Mouse (Mus musculus): ENCODE measurements around the gene Nampt. TPM values are rescaled to one million over a fixed set of nuclear protein-coding genes. Genes with fewer than 3 reads are reported as not detected.

Gene Nampt
- polyA plus RNA-seq (2012; rRNA removed; ENCODE audit: low replicate concordance): 19.9 and 21.7 TPM in 2 replicates

DNA sequence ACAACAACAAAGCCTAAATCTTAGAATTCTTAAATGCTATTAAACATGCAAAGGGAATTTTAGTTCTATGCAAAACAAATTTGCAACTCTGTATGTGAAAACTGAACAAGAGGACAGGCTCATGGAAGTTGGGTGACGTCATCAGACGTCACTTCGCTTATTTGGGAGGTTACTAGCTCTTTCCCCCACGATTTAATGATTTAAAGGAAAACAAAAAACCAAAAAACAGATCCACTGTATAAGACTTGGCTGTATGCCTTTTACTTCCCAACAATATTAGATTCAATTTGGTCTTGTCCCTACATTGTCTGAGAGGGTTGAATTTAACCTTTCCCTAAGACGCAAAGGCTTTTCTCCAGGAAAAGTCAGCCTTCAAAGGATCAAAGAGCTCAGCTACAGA is at the start of gene Nampt:
Nampt (plus strand) TSS at position 130 of the 400 bp plus-strand sequence.

Other genes starting within 250 kb of the Nampt start
- 91.0 and 144 TPM in 2 replicates for gene Sypl, start 134.3 kb downstream of the Nampt start, polyA plus RNA-seq (2012; rRNA removed; ENCODE audit: low replicate concordance)

All from subcutaneous adipose tissue, adult 2 months (tissue).